Mouse (Mus musculus) CD4-positive, CD25-positive, alpha-beta regulatory T cell, adult 9 weeks (primary cell): Measurements from ENCODE around the gene Oprd1. TPM values are rescaled to one million over a fixed set of nuclear protein-coding genes. Genes with fewer than 3 reads are reported as not detected.

Experiments
- polyA plus RNA-seq: library from polyadenylated mRNA; unstranded; fragments of 100-300 nt; shearing (Covaris generic); gene quantifications from one replicate; pipeline ENCODE4 v1.2.1, GENCODE M21; 2017

Gene Oprd1
- polyA plus RNA-seq, result not detected

DNA sequence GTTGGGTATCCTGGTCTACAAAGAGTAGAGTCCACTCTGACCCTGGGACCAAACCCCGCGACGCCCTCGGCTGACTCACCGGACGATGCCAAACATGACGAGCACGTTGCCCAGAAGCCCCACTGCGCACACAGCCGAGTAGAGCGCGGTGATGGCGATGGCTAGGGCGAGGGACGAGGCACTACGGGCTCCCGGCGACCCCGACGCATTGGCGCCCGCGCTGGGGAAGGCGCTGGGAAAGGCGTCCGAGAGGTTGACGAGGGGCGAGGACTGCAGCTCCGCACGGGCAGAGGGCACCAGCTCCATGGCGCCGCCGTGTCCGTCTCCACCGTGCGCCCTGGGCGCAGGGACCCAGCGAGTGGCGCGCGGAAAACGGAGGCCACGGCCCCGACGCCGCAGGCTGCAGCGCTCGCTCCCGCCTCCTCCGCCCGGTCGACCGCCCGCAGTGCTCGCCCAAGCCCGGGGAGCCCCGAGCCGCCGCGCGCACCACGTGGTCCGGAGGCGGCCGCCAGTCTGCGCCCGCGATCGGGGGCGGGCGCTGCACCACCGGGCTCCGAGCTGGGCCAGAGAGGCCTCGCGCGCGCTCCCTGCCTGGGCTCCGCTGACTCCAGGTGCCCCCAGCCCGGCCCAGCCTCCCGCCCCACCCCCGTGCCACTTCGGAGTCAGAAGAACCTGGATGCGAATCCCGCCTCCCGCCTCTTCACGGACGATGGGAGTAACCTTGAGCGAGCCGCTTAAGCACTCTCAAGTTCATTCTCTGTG, at the start of gene Oprd1:
Gene Oprd1, minus strand, starts transcription at position 407 of the 762 bp plus-strand sequence.

GRCm38 (mm10) chr4:132074933-132075769, 69.1 kb downstream of the Oprd1 start, which contains the start of gene Epb41:
TSS of gene Epb41 (minus strand) at chr4:132075321.

GRCm38 (mm10) chr4:132074077-132074932, 70.0 kb downstream of the Oprd1 start, which contains the start of gene Gm10300:
TSS of gene Gm10300 (plus strand) at chr4:132074697.

Other genes with a start within 250 kb of the Oprd1 start
- gene Tmem200b, start 222.7 kb downstream of the Oprd1 start, polyA plus RNA-seq, result not detected
- gene Gm10300, start 69.8 kb downstream of the Oprd1 start, polyA plus RNA-seq, result 0.12 TPM
- 70.9 TPM for gene Epb41, start 69.2 kb downstream of the Oprd1 start, polyA plus RNA-seq
- gene Ythdf2, start 67.8 kb upstream of the Oprd1 start, polyA plus RNA-seq, result 78.3 TPM
- gene Gmeb1, start 117.1 kb upstream of the Oprd1 start, polyA plus RNA-seq, result 6.7 TPM
- 89.7 TPM for gene Taf12, start 129.9 kb upstream of the Oprd1 start, polyA plus RNA-seq
- gene Rab42, start 158.9 kb upstream of the Oprd1 start, polyA plus RNA-seq, result 0.74 TPM
- gene Trnau1ap, start 185.1 kb upstream of the Oprd1 start, polyA plus RNA-seq, result 35.4 TPM
- gene Rcc1, start 209.1 kb upstream of the Oprd1 start, polyA plus RNA-seq, result 32.7 TPM